Mouse (Mus musculus): Measurements from ENCODE around the gene Hivep3. TPM values are rescaled to one million over a fixed set of nuclear protein-coding genes. Genes with fewer than 3 reads are reported as not detected.

Hivep3 gene
- total and polyA plus RNA-seq, 3 experiments, result 4.3 to 12.9 (median 8.3) TPM

DNA sequence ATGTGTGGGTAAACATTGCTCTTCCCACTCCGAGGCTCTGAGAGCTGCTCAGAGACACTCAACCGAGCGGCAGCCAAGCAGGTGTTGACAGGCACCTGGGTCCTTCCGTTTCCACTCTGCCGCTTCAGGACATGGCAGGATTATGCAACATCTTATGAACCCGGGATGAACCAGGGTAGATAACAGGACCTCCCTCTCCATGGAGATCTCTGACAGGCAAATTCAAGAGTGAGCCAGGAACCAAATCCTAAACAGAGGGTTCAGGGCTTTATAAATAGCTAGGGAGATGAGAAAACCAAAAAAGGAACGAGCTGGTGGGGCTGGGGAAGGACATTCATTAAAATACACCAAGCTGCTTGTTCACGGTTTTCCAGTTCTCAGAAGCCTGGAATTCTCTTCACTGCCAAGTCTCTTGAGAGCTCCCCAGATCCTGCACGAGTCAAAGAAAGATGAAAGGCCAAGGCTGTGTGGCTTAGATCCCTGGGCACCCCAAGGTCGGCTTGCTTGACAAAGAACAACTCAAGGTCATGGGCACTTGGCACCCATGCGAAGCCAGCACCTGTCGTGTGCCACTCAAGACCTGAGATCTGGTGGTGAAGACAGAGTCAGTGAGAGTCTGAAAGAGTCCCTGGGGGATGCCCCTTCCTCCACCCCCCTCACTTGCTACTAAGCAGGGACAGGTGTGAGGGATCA is 215.5 kb downstream of the Hivep3 start:
- peak; percentile 65 for DNase-seq

DNA sequence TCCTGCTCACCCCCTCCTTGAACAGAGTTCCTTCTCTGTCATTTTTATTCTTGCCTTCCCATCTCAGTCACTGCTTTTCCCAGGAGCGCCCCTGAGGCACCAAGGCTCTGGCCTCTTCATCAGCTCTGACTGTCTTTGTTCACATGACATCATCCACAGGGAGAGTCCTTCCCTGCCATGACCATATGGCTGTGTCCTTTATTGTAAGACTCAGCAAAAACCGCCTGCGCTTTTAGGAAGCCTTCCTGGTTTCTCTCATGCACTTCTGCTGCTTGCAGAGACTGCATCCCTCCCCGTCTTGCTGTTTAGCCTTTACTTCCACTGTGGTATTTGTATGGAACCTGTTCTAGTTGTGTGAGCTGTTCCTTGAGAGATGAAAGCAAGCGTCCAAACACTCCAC is 216.6 kb downstream of the Hivep3 start:
- no peak for DNase-seq

DNA sequence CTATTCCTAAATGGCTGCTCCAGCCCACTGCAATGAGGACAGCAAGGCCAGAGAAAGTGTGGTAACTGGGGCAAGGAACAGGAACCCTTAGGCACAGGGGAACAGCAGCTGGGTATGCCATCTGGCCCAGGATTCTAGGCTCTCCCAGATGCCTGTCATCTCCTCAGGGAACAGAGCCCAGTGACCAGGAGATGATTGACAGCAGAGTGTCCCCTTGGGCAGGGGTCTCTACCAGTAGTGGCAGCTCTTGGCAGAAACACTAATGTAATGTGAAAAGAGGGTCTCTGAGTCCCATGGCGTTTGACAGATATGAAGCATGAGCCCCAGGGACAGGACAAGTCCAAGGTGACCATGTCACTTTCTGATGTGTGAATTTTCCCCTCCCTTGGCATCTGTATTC is 217.5 kb downstream of the Hivep3 start:
- DNase-seq, result no peak

DNA sequence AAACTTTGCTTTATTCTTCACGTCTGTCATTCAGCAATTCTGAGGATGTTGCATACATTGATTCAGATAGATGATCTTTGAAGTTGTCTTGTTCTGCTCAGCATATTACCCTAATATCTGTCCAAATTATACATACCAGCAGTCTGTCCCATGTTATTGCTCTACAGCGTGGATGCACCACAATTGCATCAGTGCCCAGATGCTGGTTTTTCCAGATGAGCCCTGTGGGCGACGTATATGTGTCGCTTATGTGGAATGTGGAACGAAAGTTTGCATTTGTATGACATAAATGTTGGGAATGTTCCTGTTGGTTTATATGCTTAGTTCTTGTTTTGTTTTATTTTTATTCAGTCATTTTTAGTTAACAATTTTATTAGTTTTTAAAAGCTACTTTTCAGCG is 221.4 kb downstream of the Hivep3 start:
- DNase-seq, result no peak

DNA sequence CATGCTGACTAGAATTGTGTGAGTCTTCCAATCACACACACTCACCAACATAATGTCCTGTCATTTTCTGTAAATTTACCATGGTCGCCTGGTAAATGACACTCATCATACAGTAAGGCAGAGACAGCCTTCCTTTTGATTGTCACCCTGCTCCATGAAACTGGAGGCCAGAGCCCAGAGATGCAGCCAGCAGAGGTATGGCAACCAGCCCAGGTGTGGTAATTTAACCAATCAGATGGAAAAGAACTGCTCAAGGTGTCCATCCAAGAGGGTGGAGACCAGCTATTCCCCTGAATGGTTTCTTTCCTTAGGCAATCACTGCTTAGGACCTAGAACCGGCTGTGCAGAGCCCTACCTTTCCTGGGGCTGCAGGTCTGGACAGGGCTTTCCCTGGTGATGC is 224.4 kb downstream of the Hivep3 start:
- no peak for DNase-seq

DNA sequence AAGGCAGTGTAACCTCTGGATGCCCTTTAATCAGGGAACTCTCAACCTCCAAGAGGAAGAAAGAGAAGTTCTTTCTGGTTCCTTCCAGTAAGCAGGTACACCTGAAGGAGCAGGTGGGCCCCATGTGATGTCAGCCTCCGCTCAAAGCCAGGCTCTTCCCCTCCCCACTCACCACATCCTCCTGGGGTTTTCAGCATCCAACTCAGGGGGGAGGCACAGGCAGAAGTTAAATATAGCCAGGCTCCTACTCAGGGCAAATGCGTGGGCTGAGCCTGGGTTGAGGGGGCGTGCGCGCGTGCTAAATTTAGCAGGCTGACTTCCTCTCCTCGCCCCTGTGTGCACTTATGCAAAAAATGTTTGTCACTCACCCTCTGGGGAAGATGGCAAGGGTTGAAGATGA is 225.7 kb downstream of the Hivep3 start:
- DNase-seq, result no peak

DNA sequence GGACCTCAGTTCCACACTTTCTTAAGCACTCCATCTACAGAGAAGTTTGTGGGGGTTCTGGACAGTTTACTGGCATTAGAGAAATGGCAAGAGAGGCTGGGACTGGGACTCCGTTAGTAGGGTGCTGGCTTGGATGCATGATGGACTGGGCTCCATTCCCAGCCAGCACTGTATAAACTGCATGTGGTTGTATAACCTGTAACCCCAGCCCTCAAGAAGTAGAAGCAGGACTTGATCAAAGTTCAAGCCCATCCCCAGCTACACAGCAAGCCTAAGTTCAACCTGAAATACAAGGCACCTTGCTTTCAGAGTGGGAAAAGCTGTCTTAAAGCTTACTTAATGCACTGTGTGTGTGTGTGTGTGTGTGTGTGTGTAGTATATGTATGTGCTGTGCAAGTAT is 226.3 kb downstream of the Hivep3 start:
- DNase-seq, result no peak

DNA sequence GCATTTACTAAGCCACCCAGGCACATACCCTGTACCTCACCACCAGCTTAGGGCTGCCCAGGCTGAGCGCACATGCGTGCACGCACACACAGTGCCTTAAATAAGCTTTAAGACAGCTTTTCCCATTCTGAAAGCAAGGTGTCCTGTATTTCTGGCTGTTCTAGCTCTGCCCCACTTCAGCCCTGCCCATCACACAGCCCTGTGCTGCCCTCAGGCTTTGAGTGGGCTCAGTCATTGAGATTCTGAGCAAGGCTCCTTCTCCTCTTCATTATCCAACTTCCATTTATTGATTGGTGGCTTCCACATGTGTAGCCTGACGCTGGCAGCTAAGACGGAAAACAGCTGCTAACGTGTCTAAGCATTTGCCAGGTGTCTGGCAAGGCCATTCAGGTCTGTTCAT is 226.9 kb downstream of the Hivep3 start:
- DNase-seq, result no peak

DNA sequence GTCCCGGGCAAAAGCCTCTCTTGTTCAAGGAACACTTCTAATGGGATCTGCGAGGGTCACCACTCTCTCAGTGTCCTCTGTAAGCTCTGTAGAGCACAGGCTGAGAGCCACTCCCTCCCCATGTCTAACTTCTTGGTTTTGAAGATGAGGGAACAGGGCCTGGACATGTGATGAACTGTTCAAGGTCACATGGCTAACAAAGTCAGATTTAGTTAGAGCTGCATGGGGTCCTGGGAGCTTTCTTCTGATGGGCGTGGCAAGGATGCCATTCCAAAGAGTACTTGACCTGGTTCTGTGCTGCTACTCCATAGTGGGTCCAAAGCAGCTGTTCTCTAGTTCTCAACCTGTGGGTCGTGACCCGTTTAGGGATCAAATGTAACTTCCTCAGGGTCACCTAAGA is 227.6 kb downstream of the Hivep3 start:
- DNase-seq, result no peak

DNA sequence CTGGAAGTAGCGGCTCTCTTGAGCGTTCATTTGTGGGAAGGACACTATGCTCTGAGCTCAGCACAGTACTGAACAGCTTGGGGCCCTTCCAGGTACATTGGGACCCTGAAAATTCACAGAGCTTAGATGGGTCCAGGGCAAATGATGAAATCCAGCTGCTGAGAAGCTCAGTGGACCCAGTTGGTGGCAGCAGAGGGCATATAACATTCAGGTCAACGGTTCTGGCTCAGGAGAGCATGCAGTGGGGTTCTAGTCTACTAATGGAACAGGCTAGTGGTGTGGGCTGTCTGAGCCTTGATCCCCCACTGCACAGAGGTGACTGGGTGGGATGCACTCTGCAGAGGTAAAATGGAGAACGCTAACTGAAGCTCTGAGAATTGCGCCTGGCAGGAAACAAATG is 228.5 kb downstream of the Hivep3 start:
- DNase-seq, result no peak

DNA sequence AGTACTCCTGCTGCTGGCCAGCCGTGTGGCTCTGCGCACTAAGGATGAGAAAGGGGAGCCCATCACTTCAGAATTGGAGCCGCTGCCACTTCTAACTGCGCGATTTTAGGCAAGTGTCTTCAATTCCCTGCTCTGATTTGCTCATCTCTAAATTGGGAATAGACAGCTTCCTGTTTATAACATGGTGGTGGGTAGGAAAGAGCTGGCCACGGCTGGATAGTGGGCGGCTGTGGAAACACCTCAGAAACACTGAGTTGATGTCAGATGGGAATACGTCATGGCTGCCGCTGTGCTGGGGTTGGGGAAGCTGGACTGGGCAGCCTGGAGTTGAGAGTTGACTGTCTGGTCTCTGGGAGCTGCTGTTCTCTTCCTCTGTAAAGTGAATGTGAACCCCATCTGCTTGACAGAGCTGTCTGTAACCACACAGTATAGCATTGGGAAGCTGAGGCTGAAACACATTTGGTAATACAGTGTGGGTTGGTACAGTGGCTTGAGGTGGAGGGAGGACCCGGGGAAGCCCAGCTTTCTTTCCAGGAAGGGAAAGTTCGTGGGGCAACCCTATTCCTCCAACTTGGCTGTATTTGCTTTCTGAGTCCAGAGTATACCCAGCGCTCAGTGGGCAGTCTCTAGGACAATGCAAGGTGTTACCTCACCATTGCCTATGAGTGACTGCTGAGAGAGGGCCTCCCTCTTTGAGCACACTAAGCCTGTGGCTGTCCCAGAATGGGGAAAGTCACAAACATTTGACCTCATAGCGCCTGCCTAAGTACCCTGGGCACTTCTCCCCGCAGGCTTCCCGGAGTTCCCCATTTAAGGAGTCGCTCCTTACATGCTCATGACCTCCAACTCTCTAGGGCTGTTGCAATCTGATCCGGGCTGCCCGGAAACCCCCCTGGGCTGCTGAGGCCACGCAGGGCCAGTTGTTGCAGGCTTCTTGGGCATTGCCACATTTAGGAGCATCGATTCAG is 232.8 kb downstream of the Hivep3 start:
- peak; percentile 41 for DNase-seq

DNA sequence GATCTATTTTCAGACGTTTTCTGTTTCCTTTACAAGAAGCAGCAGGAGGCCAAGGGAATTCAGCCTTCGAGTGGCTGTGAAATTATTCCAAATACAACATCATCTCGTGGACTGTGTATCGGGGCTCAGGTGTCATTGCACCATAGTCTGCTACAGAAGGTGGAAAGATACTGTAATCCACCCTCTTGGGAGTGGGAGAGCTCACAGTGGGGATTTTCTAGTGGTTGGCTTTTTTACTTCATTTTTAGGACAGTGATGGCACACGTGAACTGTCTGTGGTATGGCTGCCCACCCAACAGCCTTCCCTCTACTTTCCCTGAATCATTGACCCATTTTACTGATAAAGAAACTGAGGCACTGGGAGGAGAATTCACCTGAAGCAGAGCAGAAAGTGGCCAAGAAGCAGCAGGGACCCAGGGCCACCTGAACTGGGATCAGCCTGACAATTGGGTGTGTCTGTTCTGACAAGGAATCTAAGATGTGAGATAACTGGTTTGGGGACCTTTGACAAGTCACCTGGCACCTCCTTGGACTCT is 233.6 kb downstream of the Hivep3 start:
- no peak for DNase-seq

DNA sequence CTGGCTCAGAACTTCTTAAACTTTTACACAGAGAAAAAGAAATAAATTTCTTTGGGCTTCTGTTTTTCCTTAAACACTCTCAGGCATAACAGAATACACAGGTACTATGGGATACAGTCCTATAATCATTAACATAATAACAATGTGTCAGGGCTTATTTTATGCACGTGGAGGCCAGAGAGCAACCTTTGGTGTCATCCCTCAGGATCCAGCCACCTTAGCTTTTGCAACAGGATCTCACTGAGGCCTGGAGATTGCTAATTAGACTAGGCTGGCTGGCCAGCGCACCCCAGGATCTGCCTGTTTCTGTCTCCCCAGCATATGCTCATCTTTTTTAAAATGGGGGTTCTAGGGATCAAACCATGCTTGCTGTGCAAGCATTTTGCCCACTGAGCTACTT is 234.1 kb downstream of the Hivep3 start:
- DNase-seq, result no peak

DNA sequence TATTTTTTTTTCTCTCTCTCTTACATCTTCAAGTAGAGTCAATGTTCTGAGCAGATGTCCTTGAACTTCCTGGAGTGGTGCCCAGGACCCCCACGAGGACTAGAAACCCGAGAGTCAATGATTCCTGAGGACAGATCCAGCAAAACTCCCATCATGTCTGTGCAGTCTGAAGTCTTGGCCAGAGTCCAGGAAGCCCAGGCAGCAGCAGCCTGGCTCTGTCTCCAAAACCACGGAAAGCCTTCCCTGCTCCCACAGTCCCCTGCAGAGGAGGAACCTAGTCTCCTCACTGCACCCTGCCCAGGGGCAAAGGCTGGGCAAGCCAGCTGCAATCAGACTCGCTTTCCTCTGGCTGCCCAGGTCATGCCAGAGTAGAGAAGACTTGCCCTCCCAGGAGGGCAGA is 234.5 kb downstream of the Hivep3 start:
- DNase-seq, result peak; percentile 26

DNA sequence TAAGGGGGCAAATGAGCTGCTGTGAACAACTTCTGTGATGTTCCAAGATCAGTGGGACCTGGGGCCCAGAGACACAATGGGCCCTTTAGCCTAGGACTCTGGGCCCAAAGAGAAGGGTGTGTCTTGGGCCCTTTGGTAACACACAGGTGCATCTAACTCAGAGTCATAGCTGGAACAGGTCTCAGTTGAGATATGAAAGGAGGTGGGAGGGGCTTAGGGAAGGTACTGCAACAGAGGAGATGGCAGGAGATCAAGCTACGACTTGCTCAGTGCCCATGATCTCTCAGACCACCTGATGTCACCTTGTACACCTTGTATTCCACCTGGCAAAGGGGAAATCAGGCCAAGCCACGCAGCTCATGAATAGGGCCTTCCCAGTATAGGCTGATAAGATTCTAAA is 235.3 kb downstream of the Hivep3 start:
- DNase-seq, result no peak

DNA sequence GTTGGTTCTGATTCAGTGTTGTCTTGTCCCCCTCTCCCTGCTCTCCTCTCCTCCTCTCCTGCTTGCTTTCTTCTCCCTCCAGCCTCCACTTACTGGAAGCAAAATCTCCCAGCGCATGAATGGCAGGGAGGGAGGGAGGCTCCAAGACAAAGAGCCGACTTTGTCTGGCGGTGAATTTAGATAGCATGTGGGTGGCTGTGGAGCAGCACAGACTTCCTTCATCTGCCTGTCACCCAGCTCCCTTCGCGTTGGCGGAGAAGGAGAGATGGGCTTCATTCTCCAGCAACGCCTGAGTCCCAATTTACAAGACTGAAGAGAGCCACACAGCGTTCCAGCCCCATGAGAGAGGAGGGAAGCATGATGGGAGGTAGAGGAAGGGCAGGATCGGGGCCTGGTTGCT is 236.6 kb downstream of the Hivep3 start:
- no peak for DNase-seq

DNA sequence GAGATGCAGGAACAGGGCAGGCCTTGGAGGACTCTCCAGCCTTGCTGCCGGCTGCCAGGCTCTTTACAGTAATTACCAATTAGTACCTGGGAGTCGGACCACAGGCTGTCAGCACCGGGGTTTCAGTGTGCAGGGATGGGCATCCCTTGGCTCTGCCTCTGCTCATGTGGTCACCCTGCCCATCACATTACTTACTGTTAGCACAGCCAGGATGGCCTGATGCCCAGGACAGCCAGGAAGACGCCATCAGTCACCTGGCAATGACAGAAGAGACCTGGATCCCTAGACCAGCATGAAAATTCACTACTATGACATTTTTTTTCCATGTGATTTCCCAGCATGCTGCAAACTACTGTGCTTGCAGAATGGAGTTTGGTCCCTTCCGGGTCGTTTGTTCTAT is 238.8 kb downstream of the Hivep3 start:
- DNase-seq, result no peak

DNA sequence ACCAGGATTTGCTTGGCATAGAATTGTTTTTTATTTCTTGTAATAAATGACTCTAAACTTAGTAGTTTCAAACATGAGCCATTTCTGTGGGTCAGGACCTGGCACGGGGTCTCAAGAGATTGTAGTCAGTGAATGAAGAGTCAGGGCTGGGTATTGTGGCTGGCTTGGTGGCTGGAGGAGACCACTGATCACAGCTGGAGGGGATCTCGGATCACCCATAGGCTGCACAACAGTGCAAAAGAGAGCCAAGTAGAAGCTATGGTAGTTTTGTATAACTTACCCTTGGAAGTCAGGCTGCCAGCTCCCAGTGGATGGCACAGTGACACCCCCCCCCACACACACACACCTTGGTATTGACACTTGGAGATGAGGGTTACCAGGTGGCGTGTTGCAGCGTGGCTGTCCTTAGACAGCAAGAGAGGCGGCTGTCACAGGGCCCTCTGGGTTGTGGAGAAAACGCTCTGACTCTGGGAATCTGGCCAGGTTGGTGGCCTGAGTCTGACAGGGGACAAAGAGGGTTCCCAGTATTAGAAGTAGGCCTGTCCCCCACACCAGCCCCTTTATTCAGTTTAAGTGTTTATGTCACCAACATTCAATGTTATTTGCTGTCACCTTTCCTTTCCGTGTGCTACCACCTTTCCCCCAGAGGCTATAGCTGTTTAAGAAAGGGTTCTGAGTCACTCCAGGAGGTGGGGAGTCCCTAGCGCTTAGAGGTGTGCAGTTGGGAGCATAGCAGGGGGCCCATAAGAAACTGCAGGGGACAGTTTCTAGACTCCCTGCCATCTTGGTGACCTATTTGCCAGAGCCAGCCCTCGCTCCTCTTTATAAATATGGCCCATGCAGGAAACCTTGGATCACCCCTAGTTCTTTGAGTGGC is 240.4 kb downstream of the Hivep3 start:
- no peak for DNase-seq

DNA sequence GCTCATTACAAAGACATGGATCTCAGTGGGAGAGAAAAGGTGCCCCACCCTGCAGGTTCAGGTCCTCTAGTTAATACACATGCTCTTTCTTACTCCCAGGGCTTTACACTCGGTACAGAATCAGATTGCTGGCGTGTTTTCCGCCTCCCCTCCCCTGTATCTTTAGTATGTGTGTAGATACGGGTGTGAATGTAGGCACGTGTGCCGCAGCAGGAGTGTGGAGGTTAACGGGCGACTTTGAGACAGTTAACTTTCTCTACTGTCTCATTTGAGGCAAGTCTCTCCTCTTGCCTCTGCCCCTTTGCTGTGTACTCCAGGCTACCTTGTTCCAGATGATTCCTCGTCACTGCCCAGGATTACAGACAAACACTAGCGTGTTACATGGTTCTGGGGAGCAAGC is 241.7 kb downstream of the Hivep3 start:
- DNase-seq, result no peak

DNA sequence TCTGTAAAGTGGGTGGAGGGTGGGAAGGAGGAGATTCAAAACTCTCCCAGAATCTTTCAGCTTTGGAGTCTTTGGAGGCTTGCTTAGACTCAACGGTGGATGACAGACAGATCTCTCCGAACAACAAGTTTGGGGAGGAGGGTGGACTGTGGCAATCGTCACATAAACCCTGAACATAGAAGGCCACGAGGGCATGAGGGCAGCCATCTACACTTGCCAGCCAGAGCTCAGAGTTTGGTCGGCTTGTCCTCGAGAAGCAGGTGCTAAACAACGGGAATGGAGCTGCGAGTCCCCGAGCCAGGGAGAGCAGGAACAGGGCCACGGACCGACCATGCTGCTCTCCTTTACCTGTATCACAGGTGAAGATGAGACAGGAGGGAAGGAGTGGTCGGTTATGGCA is 242.2 kb downstream of the Hivep3 start:
- no peak for DNase-seq

DNA sequence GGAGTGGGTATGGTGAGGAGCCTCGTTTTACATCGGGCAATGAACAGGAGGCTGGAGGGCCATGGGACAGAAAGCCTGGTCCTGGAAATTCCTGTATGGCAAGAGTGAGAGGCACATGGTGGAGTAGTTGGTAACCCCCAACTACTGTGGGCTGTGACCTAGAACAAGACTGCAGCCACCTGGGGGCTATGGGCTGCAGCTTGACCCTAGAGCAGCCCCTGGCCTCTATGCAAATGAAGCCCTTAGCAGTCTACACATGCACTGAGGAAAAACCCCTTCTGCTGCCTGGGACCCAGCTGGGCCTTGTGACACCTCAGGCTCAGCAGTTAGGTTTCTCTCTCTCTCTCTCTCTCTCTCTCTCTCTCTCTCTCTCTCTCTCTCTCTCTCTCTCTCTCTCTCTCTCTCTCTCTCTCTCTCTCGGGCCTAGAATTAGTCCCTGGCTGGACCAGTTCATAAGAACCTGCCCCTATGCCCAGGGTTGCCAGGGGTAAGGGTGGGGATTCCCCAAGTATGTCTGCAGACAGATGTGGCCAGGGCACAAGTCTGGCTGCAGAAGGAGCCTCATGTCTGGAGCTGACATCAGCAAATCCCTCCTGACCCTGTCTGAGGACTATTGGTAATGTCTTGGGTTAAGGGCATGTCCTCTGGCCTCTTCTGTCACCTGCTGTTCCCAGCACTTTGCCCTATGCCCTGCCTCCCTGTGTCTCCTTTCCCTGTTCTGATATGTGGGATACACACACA is 243.0 kb downstream of the Hivep3 start:
- no peak for DNase-seq

Data from adrenal gland, adult 2 months (tissue).